ENCODE assay signal across 11 mouse cellular contexts in the genomic region with DNA sequence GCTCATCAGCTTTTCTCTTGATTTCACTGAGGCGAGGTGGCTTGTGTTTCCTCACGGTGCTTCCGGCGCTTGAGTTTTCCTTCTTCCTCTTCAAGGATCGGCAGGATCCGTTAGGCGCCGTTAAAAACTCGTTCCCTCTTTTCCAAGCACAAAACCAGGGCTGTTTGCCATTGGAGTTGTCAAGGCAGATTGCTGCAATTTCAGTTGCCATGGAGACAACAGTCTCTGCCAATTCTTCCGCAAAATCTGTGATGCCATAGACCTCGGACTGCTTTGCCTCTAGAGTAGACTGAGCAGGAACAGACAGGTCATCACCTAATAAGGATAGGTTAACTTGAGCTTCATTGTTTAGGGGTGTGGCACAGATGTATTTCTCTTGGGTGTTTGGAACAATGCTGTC.
A peak's percentile ranks its signal among the peaks of the same experiment; 100 is the strongest.
DNase-seq lines count a peak whose midpoint lies in the region; ATAC-seq and TF ChIP-seq lines count a peak whose summit lies in the region.
"Had no signal": no experiment of that assay in that cellular context is flagged by ENCODE, and none has a peak within 500 bp of the region (broad histone marks: within the 10 kb centered on the region; RNA-seq: fewer than 3 reads in every experiment).

No protein-coding gene starts in this region.

- no peaks in the 10 kb centered on the region for H3K36me3 ChIP-seq in stomach, postnatal 0 days (ENCODE audit: control insufficient read depth, insufficient read depth, low read length)
- H3K36me3 ChIP-seq: limb, embryonic 12.5 days had no signal

- ATAC-seq in cerebellum, adult (ENCODE audit: insufficient number of reproducible peaks, low FRiP score, low TSS enrichment) = peak; percentile 84
- ATAC-seq in stomach, postnatal 0 days (ENCODE audit: low FRiP score, low TSS enrichment) = no peak

- no peak overlapping the region for H3K27ac ChIP-seq in stomach, postnatal 0 days (replicated peaks)
- H3K27ac ChIP-seq: limb, embryonic 12.5 days had no signal

- no peak overlapping the region for H3K4me2 ChIP-seq in stomach, postnatal 0 days (replicated peaks; ENCODE audit: low read depth)
- H3K4me2 ChIP-seq: limb, embryonic 12.5 days had no signal

- no peak for TF ChIP-seq CTCF in stomach, postnatal 0 days (IDR thresholded peaks at IDR 0.05; ENCODE audit: low read depth)

- no peaks in the 10 kb centered on the region for H3K9me3 ChIP-seq in stomach, postnatal 0 days (ENCODE audit: control insufficient read depth, low read length)
- H3K9me3 ChIP-seq: limb, embryonic 12.5 days had no signal

- H3K4me3 ChIP-seq in stomach, postnatal 0 days (ENCODE audit: low read depth, low read length) = no peak overlapping the region
- H3K4me3 ChIP-seq: erythroblast, embryonic 14.5 days; limb, embryonic 12.5 days; myocyte had no signal

- TF ChIP-seq EP300 in stomach, postnatal 0 days (optimal IDR thresholded peaks at IDR 0.05) = no peak

- no peaks in the 10 kb centered on the region for H3K4me1 ChIP-seq in stomach, postnatal 0 days (replicated peaks; ENCODE audit: control insufficient read depth, insufficient read depth)
- H3K4me1 ChIP-seq: limb, embryonic 12.5 days had no signal

- H3K9ac ChIP-seq in stomach, postnatal 0 days (ENCODE audit: low read length) = no peak overlapping the region
- H3K9ac ChIP-seq: limb, embryonic 12.5 days had no signal

- peak; percentile 52 for DNase-seq in gastrocnemius, adult 18-20 months (ENCODE audit: low spot score)
- no peak for DNase-seq in gastrocnemius, adult 8-10 months (ENCODE audit: low spot score in 2 of 2)
- DNase-seq in frontal cortex, postnatal 14 days (ENCODE audit: low spot score in 2 of 2) = peak; percentile 54 to 64
- DNase-seq in left cerebral cortex, adult 9 months (ENCODE audit: low spot score in 2 of 2) = peak; percentile 27 to 83
- DNase-seq in stomach, postnatal 0 days (ENCODE audit: low spot score) = no peak
- no peak for DNase-seq in kidney, postnatal 36 days
- DNase-seq in embryo, embryonic 10.5 days (ENCODE audit: low spot score) = no peak

- 82% methylated on average over 11 of the region's 11 CpGs for WGBS in stomach, postnatal 0 days

- no peaks in the 10 kb centered on the region for H3K27me3 ChIP-seq in stomach, postnatal 0 days (ENCODE audit: control insufficient read depth, insufficient read depth, low read length)
- H3K27me3 ChIP-seq: limb, embryonic 12.5 days had no signal

Comparison
In these comparisons a context has a peak if more than half of its experiments do, and no peak if none do; other contexts are left out.
1. DNase-seq: peak in gastrocnemius, adult 18-20 months (single experiment), frontal cortex, postnatal 14 days (2 of 2) and left cerebral cortex, adult 9 months (2 of 2); none in gastrocnemius, adult 8-10 months (0 of 2), stomach, postnatal 0 days (single experiment), kidney, postnatal 36 days (0 of 2) and embryo, embryonic 10.5 days (single experiment).